Mouse (Mus musculus): ENCODE results near the gene Mdga2.

Mdga2 gene

DNA sequence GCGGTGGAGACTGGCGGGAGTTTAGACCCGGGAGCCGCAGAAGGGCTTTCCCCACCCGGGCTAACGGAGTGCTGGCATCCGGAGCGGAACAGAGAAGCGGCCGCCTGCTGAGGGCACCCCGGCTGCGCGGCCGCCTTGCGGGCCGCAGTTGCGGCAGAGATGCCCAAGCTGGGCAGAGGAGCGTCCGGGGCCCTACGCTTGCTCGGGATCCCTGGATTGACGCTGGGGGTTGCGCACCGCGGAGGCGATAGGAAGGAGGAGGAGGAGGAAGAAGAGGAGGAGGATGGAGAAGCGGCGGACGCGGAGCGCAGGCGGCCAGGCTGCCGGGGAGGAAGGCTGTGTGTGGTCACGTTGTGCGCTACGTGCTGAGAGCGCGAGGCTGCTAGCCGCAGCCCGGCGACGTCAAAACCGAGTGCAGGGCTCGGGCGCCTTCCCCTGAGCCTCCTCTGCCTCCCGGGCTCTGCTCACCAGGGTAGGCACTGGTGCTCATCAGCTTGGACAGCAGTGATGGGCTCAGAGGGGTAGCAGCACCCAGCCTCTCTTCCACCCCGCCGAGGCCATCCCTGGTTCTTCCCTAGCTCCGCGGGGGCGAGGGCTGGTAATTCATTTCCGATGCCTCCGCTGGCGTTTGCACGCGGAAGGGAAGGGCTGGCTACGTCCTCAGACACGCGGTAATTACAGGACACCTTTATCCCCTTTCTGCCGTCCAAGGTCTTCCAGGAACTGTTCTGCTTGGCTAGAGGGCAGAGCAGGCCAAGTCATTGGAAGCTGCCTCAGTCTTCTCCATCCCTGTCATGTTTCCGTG is at the start of gene Mdga2:
Gene Mdga2 (minus strand): TSS at position 329 of the 805 bp plus-strand sequence.
- DNase-seq: peak; percentile 42 to 44

DNA sequence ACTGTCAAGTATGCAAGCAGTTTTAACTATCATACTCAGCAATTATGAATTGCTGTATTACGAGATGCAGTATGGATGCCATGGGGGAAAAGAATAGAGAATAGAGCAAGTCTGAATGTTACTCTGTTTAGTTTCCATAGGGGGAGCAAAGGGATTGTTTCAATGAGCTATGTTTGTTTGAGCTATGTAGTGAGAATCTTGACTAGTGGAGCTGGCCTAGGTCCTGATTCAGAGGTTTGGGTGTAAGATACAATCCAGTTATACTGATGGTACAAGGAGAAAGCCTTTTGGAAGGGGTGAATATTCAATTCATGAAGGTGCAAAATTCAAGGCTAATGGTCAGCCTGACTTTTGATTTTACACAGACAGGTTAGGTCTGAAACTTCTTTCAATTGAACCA is 45.1 kb upstream of the Mdga2 start:
- DNase-seq: no peak

DNA sequence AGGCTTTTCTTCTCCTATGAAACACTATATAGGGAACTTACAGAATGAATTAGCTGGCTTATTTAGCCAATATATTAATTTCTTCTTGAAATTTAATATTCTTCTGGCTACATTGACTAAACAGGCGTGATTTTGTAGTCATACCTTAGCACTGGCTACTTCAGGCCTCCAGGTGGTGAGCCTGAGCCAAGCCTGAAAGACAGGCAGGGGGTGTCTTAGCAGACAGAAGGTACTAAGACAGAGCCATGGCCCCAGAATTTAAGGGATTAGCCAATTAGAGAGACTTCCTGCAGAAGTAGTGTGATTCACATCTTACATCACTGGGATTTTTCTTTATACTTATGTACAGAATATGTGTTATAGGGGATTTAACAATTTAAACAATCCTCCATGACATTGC is 1.2 kb upstream of the Mdga2 start:
- no peak for DNase-seq

DNA sequence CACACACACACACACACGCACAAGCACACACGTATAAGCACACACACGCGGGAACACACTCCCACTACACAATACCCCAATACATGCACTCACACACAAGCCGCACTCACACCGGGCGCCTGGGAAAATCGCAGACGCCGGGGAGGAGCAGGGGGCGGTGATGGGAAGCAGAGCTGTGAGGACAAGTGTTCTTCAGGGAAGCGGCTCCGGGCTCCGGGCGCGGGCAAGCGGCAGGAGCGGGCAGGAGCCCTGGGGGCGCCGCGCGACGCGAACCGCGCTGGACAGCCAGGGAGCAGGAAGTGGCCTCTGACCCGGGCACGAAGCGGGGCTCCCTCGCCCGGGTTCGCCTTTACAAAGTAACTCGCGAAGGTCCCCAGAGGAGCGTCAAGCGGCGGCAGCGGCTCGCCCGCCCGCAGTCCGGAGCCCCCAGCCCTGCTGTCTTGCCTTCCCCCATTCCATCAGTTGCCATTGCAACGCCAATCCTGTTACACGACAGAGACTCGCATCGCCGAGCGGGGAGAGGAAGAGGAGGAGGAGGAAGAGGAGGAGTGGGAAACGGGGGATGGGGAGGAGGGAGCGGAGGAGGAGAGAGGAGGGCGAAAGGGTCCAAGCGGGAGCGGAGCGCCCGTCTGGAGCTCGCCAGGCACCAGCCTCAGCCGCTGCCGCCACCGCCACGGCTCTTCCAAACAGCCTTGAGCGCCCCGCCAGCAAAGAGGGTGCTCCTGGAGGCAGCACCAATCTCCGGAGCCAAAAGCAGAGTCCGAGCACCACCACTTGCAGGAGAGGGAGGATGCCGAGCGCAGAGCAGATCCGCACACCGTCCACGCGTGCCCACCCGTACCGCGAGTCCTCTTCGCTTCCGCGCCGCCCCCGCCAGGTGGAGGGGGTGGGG is 774 bp downstream of the Mdga2 start:
- peak; percentile 30 to 33 for DNase-seq

DNA sequence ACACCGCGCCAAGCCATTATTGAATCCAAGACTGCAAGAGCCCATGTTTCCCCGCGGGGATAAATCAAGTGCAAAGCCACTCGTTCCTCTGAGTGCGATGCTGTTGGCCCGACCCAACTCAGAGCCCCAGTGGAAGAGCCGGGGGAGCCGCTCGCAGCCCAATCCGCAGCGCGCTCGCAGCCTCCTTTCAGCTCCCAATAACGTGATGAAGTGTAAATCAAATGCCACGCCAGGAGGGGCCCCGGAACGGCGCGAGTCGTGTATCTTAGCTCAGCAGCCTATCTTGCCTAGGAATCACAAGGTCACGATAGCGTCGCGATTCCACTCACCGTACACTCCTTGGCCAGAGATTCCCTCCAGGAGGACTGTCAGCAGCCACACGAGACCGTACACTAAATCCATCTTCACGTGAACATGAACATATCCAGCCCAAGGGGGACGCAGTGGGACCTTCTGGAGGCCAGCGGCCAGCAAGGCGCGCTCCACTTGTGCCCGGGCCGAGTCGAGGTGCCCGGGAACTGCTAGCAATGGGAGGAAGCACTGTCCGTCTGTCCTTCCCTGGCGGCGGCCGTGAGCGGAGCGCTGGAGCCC is 1.6 kb downstream of the Mdga2 start:
- DNase-seq: peak; percentile 29 to 38

DNA sequence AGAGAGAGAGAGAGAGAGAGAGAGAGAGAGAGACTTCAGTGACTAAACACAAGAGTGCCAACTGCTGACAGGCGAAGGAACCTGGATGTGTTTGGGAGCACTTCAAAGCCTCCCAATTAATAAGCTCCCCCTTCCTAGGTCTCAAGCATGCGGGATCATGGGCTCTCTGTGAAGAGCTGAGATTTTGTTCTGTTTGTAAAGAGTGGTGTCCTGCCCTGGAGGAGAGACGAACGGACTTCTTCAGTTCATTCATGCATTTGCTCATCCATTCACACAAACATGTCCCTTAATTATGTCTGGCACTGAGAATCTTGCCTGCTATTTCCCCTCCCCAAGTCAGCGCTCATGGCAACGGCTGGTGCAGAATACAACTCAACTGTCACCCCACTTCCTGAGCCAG is 2.3 kb downstream of the Mdga2 start:
- peak in 1 of 2 experiments; percentile 17 for DNase-seq

DNA sequence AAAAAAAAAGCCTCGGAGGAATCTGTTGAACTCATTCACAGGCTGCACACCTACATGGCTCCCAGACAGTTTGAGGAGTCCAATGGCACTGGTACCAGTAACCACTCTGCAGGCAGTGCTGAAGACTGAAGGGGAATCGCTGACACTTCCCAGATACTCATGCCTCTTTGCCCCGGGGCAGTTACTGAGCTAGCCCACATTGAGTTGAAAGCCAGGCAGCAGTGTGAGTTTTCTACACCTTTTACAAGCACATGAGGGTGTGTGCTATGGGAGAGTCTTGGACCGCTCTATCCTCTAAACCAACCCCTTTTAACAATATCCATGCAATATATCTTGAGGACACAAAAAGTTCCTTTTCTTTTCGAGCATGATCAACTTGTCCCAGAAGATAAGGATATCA is 2.8 kb downstream of the Mdga2 start:
- DNase-seq: no peak

DNA sequence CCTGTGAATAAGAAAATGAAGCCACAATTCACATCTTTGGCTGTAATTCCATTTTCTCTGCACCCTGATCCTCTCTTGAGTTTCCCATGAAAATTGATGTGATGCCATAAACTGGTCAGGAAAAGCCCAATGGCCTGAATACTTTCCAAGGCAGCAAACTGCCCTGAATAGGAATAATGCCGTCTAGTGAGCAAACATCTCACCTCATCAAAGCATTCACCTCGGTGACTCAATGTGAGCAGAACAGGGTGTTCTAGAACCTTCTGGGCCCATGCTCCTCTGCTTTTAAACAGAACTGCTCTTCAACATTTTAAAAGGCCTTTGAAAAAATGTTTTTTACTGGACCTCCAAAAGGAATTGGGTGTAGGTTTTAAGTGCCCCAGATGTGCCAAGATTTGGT is 9.5 kb downstream of the Mdga2 start:
- DNase-seq: no peak

DNA sequence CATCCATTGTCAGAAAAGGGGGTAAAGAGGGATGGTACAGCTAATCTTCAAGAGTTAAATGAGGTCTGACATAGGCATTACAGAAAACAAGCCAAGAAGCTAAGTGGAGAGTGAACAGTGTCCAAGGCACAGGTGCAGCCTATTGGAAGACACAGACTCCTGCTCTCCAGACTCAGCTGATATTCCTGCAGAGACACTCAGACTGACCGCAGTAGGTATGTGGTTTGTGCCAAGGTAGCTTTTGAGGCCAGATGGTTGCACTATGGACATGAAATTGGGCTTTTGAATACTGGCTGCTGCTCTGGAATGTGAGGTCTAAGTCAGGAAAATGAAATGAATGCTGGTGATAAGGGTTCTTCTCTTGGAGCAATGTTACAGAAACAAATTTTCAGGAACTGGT is 44.2 kb downstream of the Mdga2 start:
- DNase-seq: peak; percentile 66 to 71

DNA sequence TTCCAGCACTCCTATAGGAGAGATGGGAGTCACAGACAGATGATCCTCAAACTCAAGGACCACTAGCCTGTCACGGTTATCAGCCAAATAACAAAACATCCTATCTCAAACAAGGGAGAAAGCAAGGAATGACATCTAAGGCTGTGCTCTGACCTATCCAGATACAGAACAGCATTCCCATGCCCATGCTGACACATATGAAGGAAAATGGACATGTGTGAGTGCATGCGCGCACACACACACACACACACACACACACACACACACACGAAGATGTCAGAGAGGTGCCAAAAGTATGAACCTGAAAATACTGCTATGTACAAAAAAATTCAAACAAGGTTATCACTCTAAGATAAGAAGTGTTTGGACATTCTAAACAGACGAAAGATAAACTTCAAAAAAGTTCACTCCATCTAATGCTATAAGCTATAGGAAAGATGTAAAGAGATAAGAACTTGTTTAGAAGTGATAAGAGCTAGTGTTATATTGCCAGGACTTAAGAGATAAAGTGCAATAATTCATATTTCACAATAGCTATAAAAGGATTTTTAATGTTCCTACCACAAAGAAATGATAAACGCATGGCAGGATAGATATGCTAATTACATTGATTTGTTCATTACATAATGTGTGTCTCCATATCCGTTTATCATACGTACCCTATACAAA is 65.6 kb downstream of the Mdga2 start:
- no peak for DNase-seq

DNA sequence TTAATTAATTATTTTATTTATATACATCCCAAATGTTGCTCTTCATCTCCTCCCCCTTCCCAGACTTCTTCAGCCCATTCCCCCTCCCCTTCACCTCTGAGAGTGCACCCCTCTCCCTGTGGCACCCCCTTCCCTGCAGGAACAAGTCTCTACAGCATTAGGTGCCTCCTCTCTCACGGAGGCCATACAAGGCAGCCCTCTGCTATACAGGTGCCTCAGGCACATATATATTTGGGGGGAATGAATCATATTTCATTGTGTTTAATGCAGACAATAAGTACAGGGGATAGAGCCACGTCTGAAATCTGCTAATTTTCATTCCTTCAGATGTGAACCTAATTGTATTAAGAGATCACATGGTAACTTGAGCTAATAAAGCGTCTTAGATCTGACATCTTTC is 69.3 kb downstream of the Mdga2 start:
- no peak for DNase-seq

DNA sequence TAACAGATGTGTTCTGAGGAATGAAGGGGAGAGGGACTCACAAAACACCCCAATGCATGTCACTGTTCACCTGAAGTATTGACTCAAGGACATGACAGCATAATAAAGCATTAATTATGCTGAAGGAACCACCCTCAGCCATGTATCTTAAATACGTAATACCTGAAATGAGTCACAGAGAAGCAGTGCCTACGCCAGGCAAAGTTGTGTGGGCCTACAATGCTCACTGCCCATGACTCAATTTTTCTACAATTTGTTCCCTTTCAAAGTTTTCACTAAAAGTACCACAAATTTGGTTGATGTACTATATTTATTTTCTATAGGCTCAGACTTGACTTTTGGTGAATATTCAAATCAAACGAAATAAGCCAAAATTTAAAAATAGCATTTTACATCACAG is 80.7 kb downstream of the Mdga2 start:
- no peak for DNase-seq

DNA sequence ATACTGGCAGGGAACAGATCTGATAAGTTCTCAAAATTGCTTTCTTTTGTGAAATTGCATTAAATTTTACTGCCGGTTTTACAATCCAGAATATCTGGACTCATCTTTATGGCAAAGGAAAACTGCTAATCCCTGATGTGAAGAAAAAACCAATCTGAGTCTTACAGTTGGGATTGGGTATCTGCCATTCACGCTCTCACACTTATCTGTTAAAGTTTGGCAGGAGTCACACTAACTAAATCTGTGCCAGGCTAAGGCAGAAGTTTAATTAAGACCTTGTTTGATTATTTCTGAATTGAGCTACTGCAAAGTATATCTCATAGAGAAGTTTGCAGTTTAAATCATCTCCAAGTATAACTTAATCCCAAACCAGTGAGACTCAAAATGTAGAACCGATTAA is 82.2 kb downstream of the Mdga2 start:
- no peak for DNase-seq

DNA sequence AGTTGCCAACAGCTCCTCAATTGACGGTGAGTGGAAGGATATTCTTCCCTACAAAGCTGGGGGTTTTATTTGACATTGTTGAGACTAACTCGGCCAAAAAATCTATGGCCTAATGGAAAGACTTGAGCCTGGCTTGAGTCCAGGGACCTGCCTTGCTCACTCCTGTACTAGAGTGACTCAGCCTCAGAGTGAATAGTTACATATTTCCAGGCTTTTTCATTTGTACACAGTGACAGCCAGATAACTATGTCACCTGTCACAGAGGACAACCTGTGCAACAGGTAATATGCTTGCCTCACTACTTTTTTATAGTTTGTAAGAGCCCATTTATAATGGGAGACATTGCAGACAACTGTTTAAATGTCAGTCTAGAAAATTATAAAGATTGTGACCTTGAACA is 94.9 kb downstream of the Mdga2 start:
- no peak for DNase-seq

DNA sequence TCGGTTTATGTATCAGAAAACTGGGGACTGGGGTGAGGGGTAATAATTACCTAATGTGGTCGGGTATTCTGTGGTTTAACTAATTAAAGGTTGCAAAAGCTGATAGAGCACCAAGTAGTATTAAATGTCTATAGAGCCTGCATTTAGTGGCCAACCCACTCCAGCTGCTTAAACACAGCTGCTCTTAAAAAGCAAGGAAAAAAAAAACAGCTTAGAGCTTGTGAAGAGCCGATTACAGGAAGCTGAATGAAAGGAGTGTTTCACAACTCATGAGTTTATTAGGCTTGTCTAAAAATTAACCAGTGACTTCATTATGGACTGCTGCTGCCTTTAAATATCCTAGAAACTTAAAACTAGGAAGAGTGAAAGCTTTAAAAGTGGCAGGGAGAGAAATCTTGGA is 98.5 kb downstream of the Mdga2 start:
- DNase-seq: no peak

DNA sequence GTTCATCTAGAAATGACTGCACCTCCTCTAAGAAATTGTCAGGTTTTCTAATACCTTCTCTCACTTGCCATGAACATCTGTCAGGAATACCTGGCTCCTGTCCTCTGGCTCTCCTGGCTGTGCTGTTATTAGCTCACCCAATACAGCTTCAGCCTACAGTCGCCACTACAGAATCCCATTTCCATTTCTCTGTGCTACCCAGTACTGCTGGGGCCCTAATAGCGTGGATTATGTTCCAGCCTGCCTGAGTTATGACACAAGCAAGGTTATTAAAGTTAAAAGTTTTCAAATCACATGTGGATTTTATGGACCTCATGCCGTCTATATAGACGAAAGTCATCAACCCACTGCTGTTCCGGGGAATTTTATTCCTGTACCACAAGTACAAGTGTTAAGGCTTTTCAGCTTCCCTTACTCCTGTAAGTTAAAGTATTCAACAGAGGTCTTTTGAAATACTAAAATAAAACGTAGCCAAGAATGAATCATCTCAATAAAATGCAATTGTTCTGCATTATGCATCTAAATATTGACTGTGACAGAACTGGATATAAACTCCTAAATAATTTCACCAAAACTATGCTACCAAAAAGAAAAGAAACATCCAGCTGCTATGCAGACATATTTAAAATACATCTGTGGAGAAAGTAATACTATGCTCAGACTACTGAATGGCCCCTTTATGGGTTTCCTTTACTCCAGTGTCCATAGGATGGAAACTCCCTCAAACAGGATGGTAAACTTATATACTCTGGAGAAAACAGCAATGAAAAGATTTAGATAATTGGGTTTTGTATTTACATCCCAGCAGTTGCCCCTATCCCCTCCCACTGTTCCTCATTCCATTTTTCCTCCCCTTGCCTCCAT is 103.5 kb downstream of the Mdga2 start:
- DNase-seq: no peak

DNA sequence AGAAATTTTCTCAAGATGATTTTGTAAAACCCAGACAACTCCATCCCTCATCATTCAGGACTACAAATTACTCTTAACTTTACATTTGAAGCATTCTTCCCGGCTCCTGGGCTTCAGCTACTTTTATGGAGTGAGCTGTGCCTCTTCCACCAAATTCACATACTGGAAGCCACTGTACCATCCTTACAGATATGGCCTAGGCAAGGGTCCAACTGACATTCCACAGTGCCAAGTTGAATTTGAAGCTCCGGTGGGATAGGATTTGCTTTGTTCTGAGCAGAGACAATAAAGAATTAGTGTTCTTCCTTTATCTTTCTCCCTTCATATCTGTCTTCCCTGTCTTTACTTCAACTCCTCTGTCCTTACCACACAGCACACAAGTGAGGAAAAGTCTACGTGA is 118.2 kb downstream of the Mdga2 start:
- DNase-seq: no peak

DNA sequence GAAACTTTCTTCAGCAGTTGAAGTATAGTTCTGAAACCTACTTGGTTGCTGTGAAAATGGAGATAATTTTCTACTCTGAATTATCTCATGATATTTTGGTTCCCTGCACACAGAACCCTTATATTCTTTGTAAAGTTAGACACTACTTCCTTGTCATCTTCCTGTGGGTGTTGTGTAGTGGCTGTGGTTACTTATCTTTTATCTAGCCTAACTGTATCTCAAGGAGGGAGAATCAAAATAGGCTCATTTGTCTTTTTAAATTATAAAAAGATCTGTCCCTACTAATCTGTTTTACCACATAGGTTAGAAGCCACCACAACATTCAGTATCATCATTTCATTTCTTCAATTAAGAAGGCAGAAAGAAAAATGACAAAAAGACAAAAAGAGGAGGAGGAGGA is 127.9 kb downstream of the Mdga2 start:
- no peak for DNase-seq

DNA sequence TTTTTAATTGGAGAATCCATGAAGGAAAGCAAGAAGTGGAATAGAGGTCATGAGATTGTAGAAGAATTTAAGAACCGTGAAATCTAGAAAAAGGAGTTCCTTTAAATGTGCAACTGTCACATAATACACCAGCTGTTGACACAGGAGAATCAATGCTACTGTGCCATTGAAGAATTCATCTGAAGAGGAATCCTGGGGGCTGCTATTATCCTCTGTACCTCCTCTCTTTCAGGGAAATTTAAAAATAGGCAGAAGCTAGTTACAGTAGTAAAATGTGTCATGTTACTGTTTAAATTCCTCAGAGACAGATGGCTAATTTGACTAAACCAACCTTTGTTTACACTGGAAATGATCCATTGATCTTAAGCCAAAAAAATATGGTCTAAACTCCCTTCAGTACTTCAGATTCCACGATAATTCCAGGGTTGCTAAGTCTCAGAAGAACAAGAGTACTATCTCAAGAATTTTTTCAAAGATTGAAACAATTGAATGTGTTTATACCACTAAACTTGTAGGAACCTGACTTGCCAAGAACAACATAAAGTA is 131.9 kb downstream of the Mdga2 start:
- DNase-seq: no peak

DNA sequence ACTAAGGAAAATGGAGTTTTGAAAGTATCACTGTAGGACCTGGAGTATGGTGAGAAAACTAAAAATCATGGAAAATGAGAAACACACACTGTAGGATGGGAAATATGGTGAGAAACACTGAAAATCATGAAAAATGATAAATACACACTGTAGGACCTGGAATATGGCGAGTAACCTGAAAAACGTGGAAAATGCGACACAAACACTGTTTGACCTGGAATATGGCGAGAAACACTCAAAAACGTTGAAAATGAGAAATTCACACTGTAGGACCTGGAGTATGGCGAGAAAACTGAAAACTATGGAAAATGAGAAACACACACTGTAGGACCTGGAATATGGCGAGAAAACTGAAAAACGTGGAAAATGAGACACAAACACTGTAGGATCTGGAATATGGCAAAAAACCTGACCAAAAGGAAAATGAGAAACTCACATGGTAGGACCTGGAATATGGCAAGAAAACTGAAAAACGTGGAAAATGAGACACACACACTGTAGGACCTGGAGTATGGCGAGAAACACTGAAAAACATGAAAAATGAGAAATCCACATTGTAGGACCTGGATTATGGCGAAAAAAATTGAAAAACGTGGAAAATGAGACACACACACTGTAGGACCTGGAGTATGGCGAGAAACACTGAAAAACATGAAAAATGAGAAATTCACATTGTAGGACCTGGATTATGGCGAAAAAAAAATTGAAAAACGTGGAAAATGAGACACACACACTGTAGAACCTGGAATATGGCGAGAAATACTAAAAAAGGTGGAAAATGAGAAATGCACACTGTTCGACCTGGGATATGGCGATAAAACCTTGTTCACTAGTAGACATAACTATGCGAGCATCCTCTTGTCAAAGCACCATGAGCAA is 163.0 kb downstream of the Mdga2 start:
- DNase-seq: peak in 1 of 2 experiments; percentile 1

DNA sequence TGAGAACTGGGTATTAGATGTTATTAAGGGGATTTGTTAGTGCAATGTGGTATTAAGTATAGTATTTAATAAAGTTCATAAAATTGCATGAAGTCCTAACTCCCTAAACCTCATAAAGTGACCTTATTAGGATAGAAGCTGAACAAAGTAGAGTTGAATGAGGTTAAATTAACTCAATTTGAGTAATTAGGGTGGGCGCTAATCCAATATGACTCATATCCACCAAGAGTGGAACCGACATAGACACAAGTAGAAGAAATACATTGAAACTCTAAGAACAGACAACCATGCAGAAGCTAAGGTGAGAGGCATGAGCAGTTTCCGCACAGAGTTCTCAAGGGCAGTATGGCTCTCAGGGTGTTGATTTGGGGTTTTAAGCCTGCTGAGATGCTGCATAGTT is 165.7 kb downstream of the Mdga2 start:
- DNase-seq: no peak

Data from cerebellum, postnatal 36 days (tissue).